Mouse (Mus musculus) liver, postnatal 0 days (tissue): ENCODE measurements at regions not wholly inside any gene's neighbourhood (a gene's known extent, or its start where the extent isn't known, plus 50 kb on each side); places are given as distances from the start of the nearest gene placed in this dataset.

Experiments used
- ATAC-seq: fragments of 200-750 bp; cut with Nextera tagmentation; 2 replicates; pipeline ENCODE4 v1.8.0; 2017; ENCODE audit warnings: mild to moderate bottlenecking, moderate library complexity
- DNase-seq: peaks from one replicate; pipeline ENCODE4 v3.0.0-alpha.2; 2016
- H3K27ac ChIP-seq: fragments of 300-500 bp; sonication (generic); 2 replicates; pipeline ENCODE4 v1.5.1; 2014; ENCODE audit warnings: antibody characterized with exemption, moderate library complexity, mild to moderate bottlenecking, low read depth
- H3K27me3 ChIP-seq: fragments of 300-500 bp; sonication (generic); 2 replicates; pipeline ENCODE4 v1.6.1; 2014; ENCODE audit warnings: low read length, control low read depth, mixed read lengths; ENCODE audit not compliant: insufficient read depth
- H3K36me3 ChIP-seq: fragments of 300-500 bp; sonication (generic); replicated peaks from 2 replicates; pipeline ENCODE4 v1.6.1; 2014; ENCODE audit warnings: mild to moderate bottlenecking, control low read depth, low read length, moderate library complexity, mixed read lengths; ENCODE audit not compliant: insufficient read depth
- H3K4me1 ChIP-seq: fragments of 300-500 bp; sonication (generic); 2 replicates; pipeline ENCODE4 v1.6.1; 2014; ENCODE audit warnings: antibody characterized with exemption, mild to moderate bottlenecking, control low read depth; ENCODE audit not compliant: insufficient read depth
- H3K4me2 ChIP-seq: fragments of 300-500 bp; sonication (generic); 2 replicates; pipeline ENCODE4 v1.6.1; 2014; ENCODE audit warnings: low read depth, mild to moderate bottlenecking, low read length, moderate library complexity, mixed read lengths
- H3K4me3 ChIP-seq: fragments of 300-500 bp; sonication (generic); 2 replicates; pipeline ENCODE4 v1.5.1; 2014; ENCODE audit warnings: low read depth, low read length
- H3K9ac ChIP-seq: fragments of 300-500 bp; sonication (generic); replicated peaks from 2 replicates; pipeline ENCODE4 v1.6.1; 2014; ENCODE audit warnings: mild to moderate bottlenecking, moderate library complexity
- H3K9me3 ChIP-seq: fragments of 300-500 bp; sonication (generic); 2 replicates; pipeline ENCODE4 v1.6.1; 2016; ENCODE audit warnings: mild to moderate bottlenecking, control low read depth, low read length, mixed read lengths
- CTCF ChIP-seq: sonication (generic); IDR thresholded peaks from 2 replicates; pipeline ENCODE4 v1.5.1; 2016; ENCODE audit warnings: antibody characterized with exemption, low read depth
- EP300 ChIP-seq: IDR thresholded peaks from 2 replicates; pipeline ENCODE4 v1.6.1; 2016; ENCODE audit warnings: antibody characterized with exemption, low read depth, mild to moderate bottlenecking
- WGBS: fragments of 180-500 bp; shearing (Covaris S2); extraction: QIAGEN DNeasy Blood & Tissue Kit; methylation state at CpG from one replicate; pipeline ENCODE4 v1.1.7; 2014; ENCODE audit not compliant: insufficient replicate concordance; 5-methylcytosine and 5-hydroxymethylcytosine counted together

- 71% methylated on average over 1 of the region's 1 CpGs for WGBS
- Histone ChIP-seq H3K9me3 (no peaks in the 10 kb centered on the region), H3K9ac (no peak overlapping the region), H3K4me1 (peaks cover 2% of the 10 kb centered on the region; the same call in 1 of the 2 replicates), H3K36me3 (no peaks in the 10 kb centered on the region), H3K4me3 (no peak overlapping the region), H3K27ac (no peak overlapping the region), H3K27me3 (no peaks in the 10 kb centered on the region), H3K4me2 (no peak overlapping the region)
- no peak for TF ChIP-seq EP300
- no peak for TF ChIP-seq CTCF
- DNase-seq (no peak), ATAC-seq (no peak)
Measured at GRCm38 (mm10) chr5:43361026-43361425, 128.1 kb downstream of the Cpeb2 start.

GRCm38 (mm10) chr5:43372385-43372784 is 139.4 kb downstream of the Cpeb2 start:
- Histone ChIP-seq H3K4me1 (no peaks in the 10 kb centered on the region), H3K36me3 (no peaks in the 10 kb centered on the region), H3K4me2 (no peak overlapping the region), H3K27ac (no peak overlapping the region), H3K9me3 (no peaks in the 10 kb centered on the region), H3K9ac (no peak overlapping the region), H3K4me3 (no peak overlapping the region), H3K27me3 (no peaks in the 10 kb centered on the region)
- no peak for ATAC-seq
- no peak for TF ChIP-seq EP300
- WGBS, result 72% methylated on average over 1 of the region's 1 CpGs
- no peak for DNase-seq

DNA sequence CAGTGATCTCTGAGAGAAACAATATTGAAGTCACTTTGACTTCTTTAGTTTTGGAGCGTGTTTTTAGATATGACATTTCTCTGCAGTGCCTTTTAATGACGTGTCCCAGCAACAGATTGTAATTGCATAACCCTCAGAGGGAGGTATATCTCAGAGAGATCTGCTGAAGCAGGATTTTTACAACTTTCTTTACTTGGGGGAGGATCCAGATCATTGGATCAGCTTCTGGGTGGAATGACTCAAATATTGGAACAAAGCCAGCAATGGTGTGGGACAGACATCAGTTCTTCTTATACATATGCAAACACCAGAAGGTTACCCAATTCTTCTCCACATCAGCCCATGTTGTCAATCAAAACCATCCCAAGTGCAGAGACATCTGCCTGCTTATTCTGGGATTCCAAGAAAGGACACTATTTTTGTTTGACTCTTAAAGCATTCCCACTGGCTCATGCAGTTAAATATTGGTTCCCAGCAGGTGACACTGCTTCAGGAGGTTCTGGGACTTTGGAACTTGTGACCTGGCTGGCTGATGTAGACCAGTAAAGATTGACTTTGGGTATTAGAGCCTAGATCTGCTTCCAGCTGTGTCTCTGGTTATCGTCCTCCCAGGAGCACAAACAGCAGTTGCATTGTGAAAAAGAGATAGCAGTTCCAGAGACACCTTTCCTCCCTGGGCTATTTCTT is 130.5 kb upstream of the C1qtnf7 start:
- Histone ChIP-seq H3K27ac (no peak overlapping the region), H3K4me1 (no peaks in the 10 kb centered on the region), H3K9ac (no peak overlapping the region), H3K4me2 (no peak overlapping the region), H3K9me3 (no peaks in the 10 kb centered on the region), H3K4me3 (no peak overlapping the region), H3K36me3 (no peaks in the 10 kb centered on the region), H3K27me3 (no peaks in the 10 kb centered on the region)
- ATAC-seq (peak; percentile 60), DNase-seq (no peak)
- WGBS, result 59% methylated on average over 3 of the region's 3 CpGs
- TF ChIP-seq EP300, result no peak
- TF ChIP-seq CTCF, result no peak

- no peak overlapping the region for H3K27ac ChIP-seq
- H3K4me3 ChIP-seq, result no peak overlapping the region
- 36% methylated on average over 2 of the region's 2 CpGs for WGBS
- no peaks in the 10 kb centered on the region for H3K27me3 ChIP-seq
- ATAC-seq, result no peak
- no peaks in the 10 kb centered on the region for H3K9me3 ChIP-seq
- H3K9ac ChIP-seq, result no peak overlapping the region
- H3K4me2 ChIP-seq, result no peak overlapping the region
- no peaks in the 10 kb centered on the region for H3K4me1 ChIP-seq
- no peak for DNase-seq
- no peak for TF ChIP-seq EP300
- TF ChIP-seq CTCF, result no peak
- H3K36me3 ChIP-seq, result no peaks in the 10 kb centered on the region
Measured at GRCm38 (mm10) chr5:43390997-43391396, 124.3 kb upstream of the C1qtnf7 start.

- DNase-seq (peak; percentile 22), ATAC-seq (0 out of 2 replicates have a peak, but pooled peaks have one; percentile 47)
- Histone ChIP-seq H3K27ac (no peak overlapping the region), H3K4me3 (no peak overlapping the region), H3K9me3 (no peaks in the 10 kb centered on the region), H3K4me2 (no peak overlapping the region), H3K27me3 (no peaks in the 10 kb centered on the region), H3K36me3 (no peaks in the 10 kb centered on the region), H3K4me1 (no peaks in the 10 kb centered on the region), H3K9ac (no peak overlapping the region)
- WGBS, result 22% methylated on average over 3 of the region's 3 CpGs
- TF ChIP-seq EP300 (no peak), CTCF (peak; percentile 69)
Measured at GRCm38 (mm10) chr5:43391412-43392029, 123.8 kb upstream of the C1qtnf7 start.

DNA sequence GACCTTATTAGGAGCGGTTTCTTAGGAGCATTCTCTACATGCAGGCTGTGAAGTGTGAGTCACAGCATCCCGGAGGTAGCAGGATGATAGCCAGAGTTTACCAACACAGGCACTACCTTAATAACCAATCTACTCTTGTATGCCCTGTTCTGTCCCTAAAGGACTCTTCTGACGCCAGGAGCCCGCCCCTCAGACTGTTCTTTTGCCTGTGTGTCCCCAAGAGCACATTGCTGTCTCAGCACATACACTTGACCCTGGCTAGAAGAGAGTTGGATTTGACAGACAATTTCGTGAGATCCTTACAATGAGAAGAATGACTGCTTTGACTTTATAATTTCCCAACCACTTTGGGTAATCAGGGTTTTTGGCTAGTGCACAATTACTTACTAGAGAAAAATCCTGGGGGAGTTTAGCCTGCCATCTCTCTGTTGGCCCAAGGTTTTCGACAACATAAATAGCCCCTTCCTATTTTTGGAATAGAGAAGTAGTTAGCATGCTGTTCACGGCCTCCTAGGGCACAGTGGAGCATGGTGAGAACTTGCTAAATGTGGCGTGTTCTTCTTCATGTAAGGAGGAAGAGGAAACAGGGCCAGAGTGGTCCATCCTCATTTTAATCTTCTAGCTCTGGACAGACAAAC is 122.3 kb upstream of the C1qtnf7 start:
- Histone ChIP-seq H3K4me2 (no peak overlapping the region), H3K9ac (no peak overlapping the region), H3K27ac (no peak overlapping the region), H3K27me3 (no peaks in the 10 kb centered on the region), H3K4me1 (no peaks in the 10 kb centered on the region), H3K4me3 (no peak overlapping the region), H3K9me3 (no peaks in the 10 kb centered on the region), H3K36me3 (no peaks in the 10 kb centered on the region)
- no peak for DNase-seq
- TF ChIP-seq CTCF (no peak), EP300 (no peak)
- 51% methylated on average over 8 of the region's 8 CpGs for WGBS
- ATAC-seq, result no peak
